Mouse (Mus musculus): Measurements from ENCODE around the gene Tmem151a.

Tmem151a gene

DNA sequence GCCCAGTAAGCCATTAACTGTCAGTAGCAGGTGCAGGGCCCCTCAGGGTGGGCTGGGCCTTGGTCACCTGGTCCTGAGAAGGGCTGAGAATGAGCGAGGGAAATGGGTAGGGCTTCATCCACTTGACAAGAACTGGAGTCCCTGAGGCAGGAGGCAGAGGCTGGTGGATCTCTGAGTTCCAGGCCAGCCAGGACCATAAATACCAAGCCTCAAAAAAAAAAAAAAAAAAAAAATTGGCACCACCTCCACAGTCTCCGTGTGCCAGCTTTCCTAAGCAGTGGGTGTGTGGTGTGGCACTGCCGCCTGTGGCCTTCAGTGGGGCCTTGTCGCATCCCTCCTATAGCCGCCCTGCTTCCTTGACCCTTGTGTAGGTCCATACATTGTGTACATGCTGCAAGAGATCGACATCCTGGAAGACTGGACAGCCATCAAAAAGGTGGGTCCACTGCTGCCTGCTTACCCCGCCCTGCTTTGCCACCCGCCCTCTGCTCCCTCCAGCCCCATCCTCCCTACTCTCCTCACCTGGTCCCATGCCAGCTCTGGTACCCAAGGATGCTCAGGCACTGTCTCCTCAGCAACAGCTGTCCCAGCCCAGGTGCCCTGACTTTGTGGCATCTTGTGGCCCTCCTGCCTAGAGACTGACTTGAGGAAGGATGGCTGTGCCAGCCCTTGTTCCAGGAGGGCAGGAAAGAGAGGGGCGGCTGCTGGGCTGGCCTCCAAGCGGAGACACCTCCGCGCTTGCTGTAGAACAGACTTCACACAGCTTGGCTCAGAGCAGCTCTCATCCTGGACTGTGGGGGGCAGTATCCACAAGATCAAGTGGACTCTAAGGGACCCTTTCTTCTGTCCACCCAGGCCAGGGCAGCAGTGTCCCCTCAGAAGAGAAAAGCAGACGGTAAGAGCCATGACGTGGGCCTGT is 36.9 kb downstream of the Tmem151a start:
- no peak for DNase-seq (ENCODE audit: inconsistent age in 2 of 2, low spot score in 1 of 2)

DNA sequence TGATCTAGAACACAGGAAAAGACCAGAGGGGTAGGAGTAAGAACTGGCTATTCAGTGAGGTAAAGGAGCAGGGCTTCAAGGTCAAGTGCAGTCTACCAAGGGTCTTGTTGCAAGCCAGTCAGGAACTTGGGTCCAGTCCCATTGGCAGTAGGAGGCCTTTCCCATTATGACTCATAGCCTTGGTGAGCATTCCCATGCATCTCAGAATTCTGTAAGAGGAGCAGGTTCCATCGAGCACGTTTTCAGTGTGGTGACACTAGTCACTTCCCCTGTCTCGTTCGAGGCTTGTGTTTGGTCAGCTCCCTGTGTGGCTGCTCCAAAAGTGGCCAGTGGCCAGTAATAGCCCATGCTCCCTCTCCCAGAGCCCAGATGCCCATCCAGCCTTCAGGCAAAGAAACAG is 39.8 kb downstream of the Tmem151a start:
- DNase-seq (ENCODE audit: inconsistent age in 2 of 2, low spot score in 1 of 2) = no peak

DNA sequence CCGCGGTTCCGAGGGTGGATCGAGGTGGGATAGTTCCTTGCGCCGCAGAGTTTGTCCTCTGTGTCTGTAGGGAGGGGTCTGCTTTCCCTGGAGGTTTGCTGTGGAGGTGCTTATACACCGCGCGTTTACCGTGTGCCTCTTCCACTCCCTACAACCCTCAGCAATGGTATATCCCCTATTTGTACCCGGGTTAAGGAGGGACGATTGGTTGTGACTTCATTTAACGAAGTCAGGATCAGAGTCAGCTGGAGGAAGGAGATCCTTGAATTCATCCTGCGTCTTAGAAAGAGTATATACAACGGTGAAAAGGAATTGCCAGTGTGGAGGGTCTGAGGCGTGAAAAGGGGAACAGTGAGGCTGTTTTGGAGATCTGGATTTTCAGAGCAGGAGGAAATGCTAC is 43.7 kb downstream of the Tmem151a start:
- no peak for DNase-seq (ENCODE audit: inconsistent age in 2 of 2, low spot score in 1 of 2)

DNA sequence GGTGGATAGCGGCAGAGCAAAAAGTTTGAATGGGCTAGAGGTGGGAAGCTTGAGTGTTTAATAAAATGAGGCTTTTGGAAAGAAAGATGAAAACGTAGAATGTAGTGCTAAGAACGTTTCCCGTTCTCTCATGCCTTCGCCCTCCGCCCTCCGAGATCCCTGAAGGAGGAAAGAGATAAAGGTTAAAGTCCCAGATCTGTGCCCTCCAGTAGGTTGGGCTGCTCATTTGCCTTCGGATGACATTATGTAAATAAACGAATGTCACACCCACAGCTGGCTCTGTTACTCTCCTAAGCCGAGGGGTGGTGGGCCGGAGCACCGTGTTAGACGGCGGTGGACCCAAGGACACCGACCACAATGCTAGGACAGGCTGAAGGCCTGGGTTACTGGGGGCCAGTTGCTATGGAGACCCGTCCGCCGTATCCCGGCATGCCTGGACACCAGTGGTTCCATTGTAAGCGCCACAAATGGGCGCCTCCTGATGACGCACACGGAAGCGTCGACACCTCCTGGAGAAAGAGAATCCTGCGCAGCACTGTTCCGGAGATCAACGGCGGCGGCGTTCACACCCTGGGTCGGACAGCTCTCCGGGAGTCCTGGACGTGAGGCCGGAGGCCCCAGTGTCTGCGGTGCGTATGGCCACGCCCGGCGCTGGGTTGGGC is 44.3 kb downstream of the Tmem151a start, which contains the start of gene Brms1:
TSS of gene Brms1 (plus strand) at position 493 of the 662 bp plus-strand sequence.
- DNase-seq (ENCODE audit: inconsistent age in 2 of 2, low spot score in 1 of 2) = peak; percentile 92 to 97

DNA sequence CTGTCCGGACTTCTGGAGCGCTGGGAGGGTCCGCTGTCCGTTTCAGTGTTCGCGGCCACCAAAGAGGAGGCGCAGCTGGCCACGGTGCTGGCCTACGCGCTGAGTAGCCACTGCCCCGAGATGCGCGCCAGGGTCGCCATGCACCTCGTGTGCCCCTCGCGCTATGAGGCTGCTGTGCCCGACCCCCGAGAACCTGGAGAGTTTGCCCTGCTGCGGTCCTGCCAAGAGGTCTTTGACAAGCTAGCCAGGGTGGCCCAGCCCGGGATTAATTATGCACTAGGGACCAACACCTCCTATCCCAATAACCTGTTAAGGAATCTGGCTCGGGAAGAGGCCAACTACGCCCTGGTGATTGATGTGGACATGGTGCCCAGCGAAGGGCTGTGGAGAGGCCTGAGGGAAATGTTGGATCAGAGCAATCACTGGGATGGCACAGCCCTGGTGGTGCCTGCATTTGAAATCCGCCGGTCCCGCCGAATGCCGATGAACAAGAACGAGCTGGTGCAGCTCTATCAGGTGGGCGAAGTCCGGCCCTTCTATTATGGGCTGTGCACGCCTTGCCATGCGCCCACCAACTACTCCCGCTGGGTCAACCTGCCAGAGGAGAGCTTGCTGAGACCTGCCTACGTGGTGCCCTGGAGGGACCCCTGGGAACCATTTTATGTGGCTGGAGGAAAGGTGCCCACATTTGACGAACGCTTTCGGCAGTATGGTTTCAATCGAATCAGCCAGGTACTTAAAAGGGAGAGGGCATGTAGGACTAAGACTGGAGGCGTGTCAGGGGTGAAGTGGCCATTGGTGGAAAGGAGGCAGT is 45.8 kb downstream of the Tmem151a start:
- peak; percentile 47 to 68 for DNase-seq (ENCODE audit: inconsistent age in 2 of 2, low spot score in 1 of 2)

DNA sequence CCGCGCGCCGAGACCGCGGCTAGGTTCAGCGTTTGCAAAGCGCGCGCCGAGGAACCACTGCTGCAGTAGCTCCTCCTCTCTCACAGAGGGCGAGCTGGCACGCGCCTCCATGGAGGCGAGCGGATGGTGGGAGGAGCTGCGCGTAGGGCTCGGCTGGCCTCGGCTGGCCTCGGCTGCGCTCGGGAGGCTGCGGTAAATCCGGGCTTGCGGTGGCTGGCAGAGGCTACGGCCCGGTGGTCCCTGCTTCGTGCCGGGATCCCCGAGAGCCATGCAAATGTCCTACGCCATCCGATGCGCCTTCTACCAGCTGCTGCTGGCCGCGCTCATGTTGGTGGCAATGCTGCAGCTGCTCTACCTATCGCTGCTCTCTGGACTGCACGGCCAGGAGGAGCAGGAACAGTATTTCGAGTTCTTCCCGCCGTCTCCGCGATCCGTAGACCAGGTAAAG is 46.6 kb downstream of the Tmem151a start, which contains the start of the genes B4gat1 and AC124502.3:
TSS of gene B4gat1 (plus strand) at position 118 of the 448 bp plus-strand sequence.
TSS of gene AC124502.3 (plus strand) at position 183 of the 448 bp plus-strand sequence.
- DNase-seq (ENCODE audit: inconsistent age in 2 of 2, low spot score in 1 of 2) = peak; percentile 92 to 96

DNA sequence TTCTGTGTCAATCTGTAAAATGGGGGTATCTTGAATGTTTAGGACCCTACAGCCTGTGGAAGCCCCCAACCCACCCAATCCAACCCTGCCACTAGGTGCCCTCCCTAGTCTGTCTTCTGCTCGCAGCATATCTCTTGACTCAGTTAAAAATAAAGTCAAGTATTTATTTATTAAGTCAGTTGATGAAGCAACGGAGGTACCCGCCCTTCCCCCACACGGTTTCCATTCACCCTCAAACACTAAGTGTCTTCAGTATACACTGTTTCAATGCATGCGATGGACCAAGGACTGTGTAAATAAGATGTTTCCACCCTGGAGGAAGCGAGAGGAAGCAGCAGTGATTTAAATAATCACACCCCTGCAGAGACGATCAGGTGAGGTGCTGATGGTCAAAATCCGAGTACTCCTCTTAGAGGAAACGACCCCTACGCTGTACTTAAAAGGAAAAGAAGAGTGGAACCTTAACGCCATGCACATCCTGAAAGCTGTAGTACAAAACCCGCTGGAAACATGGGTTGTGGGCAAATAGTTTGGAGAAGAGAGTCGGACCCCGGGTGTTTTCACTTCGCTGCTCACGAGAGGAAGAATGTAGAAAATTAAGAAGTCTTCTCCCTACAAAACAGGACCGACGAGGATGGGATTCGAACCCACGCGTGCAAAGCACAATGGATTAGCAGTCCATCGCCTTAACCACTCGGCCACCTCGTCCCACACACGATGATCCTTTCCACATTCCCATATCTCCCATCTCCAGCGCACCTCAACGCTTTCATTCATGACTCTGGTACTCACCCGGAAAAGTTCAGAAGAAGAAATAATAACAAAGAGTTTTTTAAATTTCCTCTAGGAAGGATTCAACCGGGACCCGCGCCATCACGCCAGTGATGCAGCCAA is 47.4 kb downstream of the Tmem151a start:
- DNase-seq (ENCODE audit: inconsistent age in 2 of 2, low spot score in 1 of 2) = peak; percentile 86 to 95

DNA sequence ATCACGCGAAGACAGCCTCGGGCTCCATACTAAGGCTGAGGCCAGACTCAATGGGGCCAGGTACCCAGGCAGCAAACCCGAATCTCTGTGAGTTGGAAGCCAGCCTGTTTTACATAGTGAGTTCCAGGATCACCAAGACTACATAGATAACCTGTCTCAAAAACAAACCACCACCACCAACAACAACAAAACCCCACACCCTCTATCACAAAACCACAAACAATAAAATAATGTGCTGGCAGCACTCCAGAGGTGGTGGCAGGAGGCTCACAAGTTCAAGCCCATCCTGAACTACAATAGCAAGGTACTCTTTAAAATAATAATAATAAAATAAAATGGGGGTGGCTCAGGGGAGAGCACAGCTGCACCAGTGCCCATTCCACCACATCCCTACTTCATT is 48.8 kb downstream of the Tmem151a start:
- no peak for DNase-seq (ENCODE audit: inconsistent age in 2 of 2, low spot score in 1 of 2)

DNA sequence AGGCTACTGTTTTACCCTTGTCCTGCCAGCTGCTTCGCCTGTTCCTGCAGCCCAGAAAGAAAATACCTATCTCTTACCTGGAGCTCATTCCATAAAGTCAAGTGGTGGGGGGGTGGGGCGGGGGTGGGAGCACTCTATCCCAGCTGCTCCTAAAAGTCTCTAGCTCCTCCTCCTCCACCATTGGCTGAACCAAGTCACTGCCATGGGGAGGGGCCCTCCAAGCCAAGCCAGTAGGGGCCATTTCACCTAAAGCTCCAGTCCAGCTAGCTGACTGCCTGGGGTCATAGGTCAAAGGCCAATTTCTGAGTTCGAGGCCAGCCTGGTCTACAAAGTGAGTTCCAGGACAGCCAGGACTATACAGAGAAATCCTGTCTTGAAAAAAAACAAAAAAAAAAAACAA is 52.6 kb downstream of the Tmem151a start:
- DNase-seq (ENCODE audit: inconsistent age in 2 of 2, low spot score in 1 of 2) = no peak

DNA sequence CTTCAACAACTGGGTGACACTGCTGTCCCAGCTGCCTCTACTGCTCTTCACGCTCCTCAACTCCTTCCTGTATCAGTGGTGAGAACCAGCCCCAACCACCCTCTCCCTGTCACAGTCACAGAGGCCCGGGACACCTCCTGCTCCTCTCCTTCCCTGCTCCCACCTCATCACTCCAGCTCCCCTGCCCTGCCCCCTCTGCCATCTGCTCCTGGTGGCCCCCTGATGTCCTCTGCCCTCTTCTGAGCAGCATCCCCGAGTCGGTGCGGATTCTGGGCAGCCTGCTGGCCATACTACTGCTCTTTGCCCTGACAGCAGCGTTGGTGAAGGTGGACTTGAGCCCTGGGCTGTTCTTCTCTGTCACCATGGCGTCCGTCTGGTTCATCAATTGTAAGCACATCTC is 59.2 kb downstream of the Tmem151a start:
- DNase-seq (ENCODE audit: inconsistent age in 2 of 2, low spot score in 1 of 2) = peak in 1 of 2 experiments; percentile 30

DNA sequence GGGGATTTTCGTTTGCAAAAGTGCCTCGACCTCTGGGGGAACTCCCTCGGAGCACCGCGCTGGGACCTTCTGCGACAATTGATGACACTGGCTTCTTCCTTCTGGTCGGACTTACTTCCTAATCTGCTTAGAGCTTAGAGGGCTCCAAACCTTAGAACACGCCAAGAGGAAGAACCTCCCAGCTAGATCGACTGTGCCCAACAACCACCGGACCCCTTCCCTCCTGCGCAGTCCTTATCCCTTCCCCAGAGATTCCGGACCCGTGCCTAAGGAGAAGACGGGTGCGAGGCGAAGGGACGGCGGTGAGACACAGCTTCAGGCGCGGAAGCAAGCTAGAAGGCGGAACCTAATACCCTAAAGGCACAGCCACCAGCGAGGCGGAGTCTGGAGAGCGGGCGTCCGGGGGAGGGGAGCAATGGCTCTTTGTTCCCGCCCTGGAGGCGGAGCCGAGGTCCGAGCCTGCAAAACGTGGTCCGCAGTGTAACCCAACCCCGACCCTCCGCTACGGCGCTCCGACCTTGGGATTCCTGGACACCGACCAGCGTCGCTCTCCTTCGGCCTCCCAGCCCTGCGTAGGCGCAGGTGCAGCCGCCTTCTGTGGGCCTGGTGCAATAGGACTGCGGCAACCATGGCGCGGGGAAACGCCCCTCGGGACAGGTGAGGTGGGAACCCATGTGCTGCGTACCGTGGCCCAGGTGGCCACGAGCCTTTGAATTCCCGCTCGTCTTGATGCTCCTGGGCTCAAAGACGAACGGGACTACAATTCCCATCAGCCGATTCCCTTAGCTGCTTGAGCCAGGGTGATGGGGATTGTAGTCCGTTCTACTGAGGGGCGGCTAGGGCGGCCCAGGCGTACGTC is 61.5 kb downstream of the Tmem151a start, which contains the start of gene Slc29a2:
TSS of gene Slc29a2 (plus strand) at position 240 of the 859 bp plus-strand sequence.
- peak; percentile 96 to 98 for DNase-seq (ENCODE audit: inconsistent age in 2 of 2, low spot score in 1 of 2)

DNA sequence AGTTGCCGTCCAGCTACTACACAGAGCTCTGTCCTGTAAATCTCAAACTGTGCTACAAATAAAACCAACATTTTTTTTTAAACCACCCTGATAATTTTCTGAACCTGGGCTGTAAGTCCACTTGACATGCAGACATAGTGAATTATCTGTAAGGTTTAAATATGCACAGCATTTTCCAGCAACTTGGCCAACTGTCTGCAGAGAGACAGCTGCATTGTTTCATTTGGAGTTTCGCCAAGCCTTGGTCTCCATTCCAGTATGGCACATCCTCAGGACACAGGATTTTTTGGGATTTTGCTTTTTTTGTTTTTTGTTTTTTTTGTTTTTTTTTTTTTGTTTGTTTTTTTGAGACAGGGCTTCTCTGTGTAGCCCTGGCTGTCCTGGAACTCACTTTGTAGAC is 63.9 kb downstream of the Tmem151a start:
- no peak for DNase-seq (ENCODE audit: inconsistent age in 2 of 2, low spot score in 1 of 2)

Data from adrenal gland, adult (tissue).